Mouse (Mus musculus) gastrocnemius, adult 8-10 months (tissue): Measurements from ENCODE around the gene Ppih. TPM values are rescaled to one million over a fixed set of nuclear protein-coding genes. Genes with fewer than 3 reads are reported as not detected.
A peak's percentile ranks its signal among the peaks of the same experiment; 100 is the strongest.

Source experiments
- DNase-seq, 2 experiments: peaks; one replicate each; pipeline ENCODE4 v3.0.0; 2022; ENCODE audit warnings: low spot score in 2 of 2
- total RNA-seq, 4 experiments: library from RNA; stranded (reverse); gene quantifications; 2 replicates each; pipeline ENCODE4 v1.2.4; 2022

Gene Ppih
- total RNA-seq = 10 to 100 TPM in 1 of 4 experiments, 1 to 10 TPM in 3; 6.3 to 10.0 (median 7.4) TPM

GRCm38 (mm10) chr4:119320131-119320830 is at the start of gene Ppih:
Ppih (minus strand) TSS chr4:119320546.
- peak; percentile 88 to 93 for DNase-seq

DNA sequence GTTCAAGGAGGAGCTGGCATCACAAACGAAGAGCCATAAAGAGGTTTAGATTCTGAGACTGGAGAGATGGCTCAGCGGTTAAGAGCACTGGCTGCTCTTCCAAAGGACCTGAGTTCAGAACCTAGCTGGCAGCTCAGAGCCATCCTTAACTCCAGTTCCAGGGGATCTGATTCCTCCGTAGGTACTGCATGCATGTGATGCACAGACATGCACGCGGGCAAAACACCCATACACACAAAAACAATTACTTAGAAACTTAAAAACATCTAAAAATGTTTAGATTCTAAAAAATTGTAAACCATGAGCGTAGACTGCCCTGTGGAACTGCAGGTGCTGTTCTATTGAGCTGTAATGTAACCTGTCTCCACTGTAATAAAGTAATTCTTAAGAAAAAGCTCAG is 49.1 kb upstream of the Ppih start:
- no peak for DNase-seq

- no peak for DNase-seq
These were observed 46.6 kb upstream of the Ppih start for GRCm38 (mm10) chr4:119366758-119367526.

GRCm38 (mm10) chr4:119362231-119362630 is 41.9 kb upstream of the Ppih start:
- DNase-seq = no peak

GRCm38 (mm10) chr4:119359196-119359971 is 39.0 kb upstream of the Ppih start:
- no peak for DNase-seq

DNA sequence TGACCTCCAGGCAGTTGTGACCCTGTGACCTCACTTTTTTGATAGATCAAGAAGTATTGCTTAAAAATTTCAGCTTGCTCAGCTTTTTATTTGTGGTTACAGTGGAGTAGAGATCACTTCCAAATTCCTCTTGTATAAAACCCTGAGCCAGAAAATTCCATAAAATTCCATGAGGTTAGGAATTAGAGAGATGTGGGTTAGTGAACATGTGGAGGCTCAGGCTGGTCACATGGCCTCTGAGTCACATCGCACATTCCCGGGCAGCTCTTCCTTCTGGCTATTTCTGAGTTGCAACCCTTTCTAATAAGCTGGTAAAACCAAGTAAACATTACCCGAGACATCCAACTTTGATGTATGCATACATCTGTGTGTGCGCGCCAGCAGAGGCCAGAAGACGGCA is 25.2 kb upstream of the Ppih start:
- no peak for DNase-seq

DNA sequence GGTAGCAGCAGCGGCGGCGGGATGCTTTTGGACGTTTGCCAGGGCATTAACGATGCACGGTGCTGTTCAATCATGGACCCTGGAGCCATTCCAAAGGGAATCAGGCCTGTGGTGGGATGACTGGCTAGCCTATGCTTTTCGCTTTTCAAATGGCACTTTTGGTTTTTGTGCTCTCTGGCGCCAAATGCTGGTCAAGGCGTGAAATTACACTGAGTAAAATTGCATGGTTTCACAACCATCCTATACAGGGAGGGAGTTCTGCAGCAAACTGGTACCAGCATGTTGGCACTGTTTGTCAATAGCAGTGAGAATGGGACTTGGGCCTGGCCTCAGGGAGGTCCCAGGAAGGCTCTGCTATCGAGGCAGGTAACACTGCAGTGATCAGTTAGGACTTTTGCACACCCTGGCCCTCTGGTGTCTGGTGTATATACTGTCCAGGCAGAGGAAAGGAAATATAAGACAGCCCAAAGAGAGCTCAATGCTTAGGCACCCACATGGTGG is 18.6 kb upstream of the Ppih start:
- no peak for DNase-seq

DNA sequence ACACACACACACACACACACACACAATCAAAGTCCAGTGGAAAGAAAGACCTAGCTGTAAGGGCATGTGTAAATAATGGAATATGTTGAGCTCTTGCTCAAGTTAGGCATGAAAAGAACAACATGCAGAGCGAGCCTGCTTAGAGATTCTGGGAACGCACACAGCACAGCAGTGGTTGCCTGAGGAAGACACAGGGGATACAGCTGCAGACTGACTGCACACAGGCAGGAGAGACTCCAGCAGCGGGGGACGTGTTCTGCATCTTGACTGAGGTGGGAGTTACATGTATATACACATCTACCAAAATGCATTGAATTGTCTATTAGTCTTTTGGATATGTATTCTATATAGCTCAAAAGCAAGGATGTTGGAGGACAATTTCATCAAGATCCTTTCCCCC is 18.1 kb upstream of the Ppih start:
- DNase-seq = no peak

DNA sequence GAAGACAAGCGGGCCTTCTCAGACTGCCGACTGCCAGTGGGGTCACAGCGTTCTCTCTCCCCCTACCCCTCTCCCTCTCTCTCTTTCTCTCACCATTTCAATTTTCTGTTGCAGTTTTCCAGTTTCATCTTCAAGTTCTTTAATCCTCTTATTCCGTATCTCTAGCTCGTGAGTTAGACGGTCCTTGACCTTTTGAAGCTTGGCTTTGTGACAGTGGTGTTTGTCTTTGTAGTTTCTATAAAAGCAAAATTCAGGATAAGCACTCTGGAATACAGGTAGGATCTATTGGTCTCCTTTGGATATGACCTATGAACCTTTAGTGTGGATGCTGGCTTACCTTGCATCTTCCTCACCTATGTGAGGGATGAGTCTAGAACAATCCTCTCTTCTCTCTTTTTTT is 13.1 kb upstream of the Ppih start:
- no peak for DNase-seq

GRCm38 (mm10) chr4:119320896-119321550 is 677 bp upstream of the Ppih start:
- DNase-seq = no peak

GRCm38 (mm10) chr4:119313756-119314155 is 6.6 kb downstream of the Ppih start:
- DNase-seq = no peak

- no peak for DNase-seq
These were observed 14.9 kb downstream of the Ppih start for GRCm38 (mm10) chr4:119305418-119305817.

- DNase-seq = no peak
These were observed 17.1 kb downstream of the Ppih start for GRCm38 (mm10) chr4:119303291-119303690.

DNA sequence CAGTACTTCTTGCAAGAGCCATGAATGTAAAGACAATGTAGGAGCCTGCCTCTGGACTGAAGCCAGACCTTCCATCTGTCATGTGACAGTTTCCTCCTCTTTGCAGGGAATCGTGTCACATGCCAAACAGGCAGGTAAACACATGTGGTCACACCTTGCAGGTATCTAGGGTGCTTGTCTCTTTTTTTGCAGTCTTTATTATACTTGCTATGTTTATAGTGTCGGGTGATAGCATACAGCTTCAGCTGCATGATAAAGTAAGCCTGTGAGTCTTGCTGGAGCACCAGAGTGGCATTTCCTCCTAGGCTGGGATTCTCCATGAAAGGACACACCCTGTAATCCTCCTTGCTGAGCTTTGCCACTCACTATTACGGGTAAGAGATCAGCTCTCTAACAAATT is 18.6 kb downstream of the Ppih start:
- no peak for DNase-seq

GRCm38 (mm10) chr4:119300761-119301160 is 19.6 kb downstream of the Ppih start:
- no peak for DNase-seq

DNA sequence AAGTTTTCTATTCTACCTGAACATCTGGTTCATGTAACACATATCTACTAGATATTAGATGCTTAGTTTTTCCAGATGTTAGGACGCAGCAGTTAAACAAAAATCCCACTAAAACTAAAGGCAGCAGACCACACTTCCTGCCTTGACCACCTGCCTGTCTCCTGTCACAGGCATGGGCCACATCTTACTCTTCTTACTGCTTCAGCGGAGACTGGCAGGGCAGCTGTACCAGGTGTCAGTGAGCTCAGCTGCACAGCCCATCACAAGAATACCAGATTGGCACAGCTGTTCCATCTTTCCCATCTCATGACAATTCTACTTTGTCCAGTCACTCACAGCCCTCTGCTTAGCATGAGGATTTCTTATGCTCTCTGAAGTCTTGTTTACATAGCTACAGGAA is 23.0 kb downstream of the Ppih start:
- DNase-seq = no peak

- DNase-seq = no peak
These were observed 25.3 kb downstream of the Ppih start for GRCm38 (mm10) chr4:119295134-119295453.

GRCm38 (mm10) chr4:119294415-119295133 is 25.8 kb downstream of the Ppih start, which contains the start of gene Ybx1:
Ybx1 (minus strand) TSS chr4:119294604.
- DNase-seq = peak; percentile 99

DNA sequence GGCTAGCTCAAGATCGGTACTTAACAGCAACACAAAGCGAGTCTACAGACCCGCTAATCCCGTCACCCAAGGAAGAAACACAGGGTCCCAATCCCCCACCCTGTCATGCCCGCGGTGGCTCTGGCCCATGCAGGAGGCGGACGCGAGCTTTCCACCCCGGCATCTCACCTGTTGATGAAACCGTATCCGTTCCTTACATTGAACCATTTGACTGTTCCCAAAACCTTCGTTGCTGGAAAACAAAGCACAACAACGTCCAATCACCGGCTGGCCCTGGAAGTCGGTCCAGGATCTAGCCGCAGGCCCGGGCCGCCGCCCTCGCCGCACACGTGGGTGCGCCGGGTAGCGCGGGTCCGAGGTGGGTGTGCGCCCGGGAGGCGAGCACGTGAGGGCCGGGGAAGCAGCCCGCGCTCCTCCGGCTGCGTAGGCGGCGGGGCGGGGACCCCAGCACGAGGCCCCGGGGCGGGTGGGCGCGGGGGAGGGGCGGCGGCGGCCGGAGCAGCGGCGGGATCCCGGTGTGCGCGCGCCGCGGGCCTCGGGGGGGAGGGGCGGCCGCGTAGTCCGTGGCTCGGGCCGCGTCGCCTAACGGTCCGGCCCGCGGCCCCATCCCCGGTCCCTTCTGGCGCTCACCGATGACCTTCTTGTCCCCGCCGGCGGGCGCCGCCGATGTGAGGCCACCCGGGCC is 26.6 kb downstream of the Ppih start:
- DNase-seq = peak in 1 of 2 experiments; percentile 6
